Mouse (Mus musculus): ENCODE measurements around the gene Gsap. TPM values are rescaled to one million over a fixed set of nuclear protein-coding genes. Genes with fewer than 3 reads are reported as not detected.

Gene Gsap
- polyA plus RNA-seq (2015; fragmentation: Nextera tagmentation; extraction: Ambion mirVana) = 2.8 and 3.3 TPM in 2 replicates

DNA sequence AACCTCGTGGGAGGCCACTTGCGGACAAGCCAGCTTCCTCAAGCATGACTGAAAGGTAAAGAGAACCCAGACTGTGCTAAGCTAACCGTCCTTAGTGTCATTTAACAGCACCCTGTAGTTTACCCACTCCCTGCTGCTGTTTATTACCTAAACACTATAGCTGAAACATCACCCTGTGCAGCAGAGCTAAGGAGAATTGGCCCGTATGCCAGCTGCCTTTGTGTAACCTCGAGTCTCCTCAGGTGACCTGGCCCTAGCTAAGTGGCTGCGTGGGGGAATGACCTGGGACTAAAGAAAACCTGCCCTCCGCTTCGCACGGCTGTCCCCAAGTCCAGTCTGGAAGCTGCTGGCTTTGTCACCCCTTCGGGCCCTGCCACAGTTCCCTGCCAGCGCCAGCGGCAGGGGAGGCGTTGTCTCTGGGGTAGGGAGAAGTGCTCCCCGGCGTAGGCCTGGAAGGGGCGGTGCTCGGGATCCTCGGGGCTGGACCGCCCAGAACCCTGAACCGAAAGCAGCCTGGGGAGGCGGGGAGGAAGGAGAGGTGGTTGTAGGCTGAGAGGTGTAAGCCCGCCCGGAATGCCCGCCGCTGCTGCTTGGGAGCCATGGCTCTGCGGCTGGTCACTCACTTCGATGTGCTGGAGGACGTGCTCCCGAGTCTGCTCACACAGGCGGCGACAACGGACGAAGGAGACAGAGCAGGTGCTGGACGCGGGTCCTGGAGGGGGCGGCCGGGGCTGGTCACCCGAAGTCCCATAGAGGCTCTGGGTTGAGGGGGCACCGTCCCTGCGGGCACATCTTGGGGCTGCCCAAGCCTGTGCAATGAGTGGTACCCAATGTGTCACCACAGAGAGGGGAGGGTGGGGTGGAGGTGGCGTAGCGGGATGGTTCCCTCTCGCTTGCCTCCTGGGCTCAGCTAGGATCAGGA is at the start of gene Gsap:
Gene Gsap, plus strand, starts transcription at position 492 of the 922 bp plus-strand sequence.

Other genes starting within 250 kb of the Gsap start
- gene Rsbn1l, start 229.9 kb upstream of the Gsap start, polyA plus RNA-seq (2015; fragmentation: Nextera tagmentation; extraction: Ambion mirVana) = 3.2 and 3.3 TPM in 2 replicates
- 9.3 and 11.1 TPM in 2 replicates for gene Ptpn12, start 130.3 kb upstream of the Gsap start, polyA plus RNA-seq (2015; fragmentation: Nextera tagmentation; extraction: Ambion mirVana)
- gene Fgl2, start 186.4 kb downstream of the Gsap start, polyA plus RNA-seq (2015; fragmentation: Nextera tagmentation; extraction: Ambion mirVana) = 5.8 and 7.1 TPM in 2 replicates
- gene Ccdc146, start 238.4 kb downstream of the Gsap start, polyA plus RNA-seq (2015; fragmentation: Nextera tagmentation; extraction: Ambion mirVana) = 0.40 and 1.0 TPM in 2 replicates
- 2.1 and 2.3 TPM in 2 replicates for gene Fam185a, start 238.7 kb downstream of the Gsap start, polyA plus RNA-seq (2015; fragmentation: Nextera tagmentation; extraction: Ambion mirVana)